8 mouse cellular contexts compared by ENCODE assay signal in genomic region chr12:84217111-84217507, GRCm38 (mm10). TPM values are rescaled to one million over a fixed set of nuclear protein-coding genes. Genes with fewer than 3 reads are reported as not detected.
DNase-seq lines count a peak whose midpoint lies in the region; ATAC-seq and TF ChIP-seq lines count a peak whose summit lies in the region.

No protein-coding gene starts in this region.

- TF ChIP-seq CTCF in liver, adult 2 months (IDR thresholded peaks at IDR 0.05; ENCODE audit: low read depth, low read length) = no peak
- TF ChIP-seq CTCF in olfactory bulb, adult 2 months (IDR thresholded peaks at IDR 0.05; ENCODE audit: insufficient read depth, low read depth, low read length) = no peak

- no peak for ATAC-seq in forebrain, embryonic 14.5 days
- no peak for ATAC-seq in liver, embryonic 12.5 days

- H3K27ac ChIP-seq in liver, adult 2 months (replicated peaks; ENCODE audit: insufficient read depth, low read depth, low read length) = peak overlapping the region; percentile 89
- H3K27ac ChIP-seq in forebrain, embryonic 14.5 days (ENCODE audit: low read depth, low read length) = no peak overlapping the region; the same call in 1 of the 2 replicates
- H3K27ac ChIP-seq in liver, embryonic 12.5 days = peak overlapping the region; percentile 89
- H3K27ac ChIP-seq in olfactory bulb, adult 2 months (ENCODE audit: insufficient read depth, low read depth, low read length) = 0 out of 2 replicates have a peak overlapping the region, but pooled peaks have one; percentile 34

- TF ChIP-seq POLR2A in liver, adult 2 months (IDR thresholded peaks at IDR 0.05; ENCODE audit: extremely low read depth, insufficient read depth, low read length) = no peak
- no peak for TF ChIP-seq POLR2A in olfactory bulb, adult 2 months (IDR thresholded peaks at IDR 0.05; ENCODE audit: insufficient read depth, low read depth, low read length)

- H3K36me3 ChIP-seq in liver, adult 2 months (ENCODE audit: control insufficient read depth, insufficient read depth, low read length) = no peaks in the 10 kb centered on the region
- H3K36me3 ChIP-seq in forebrain, embryonic 14.5 days (ENCODE audit: control insufficient read depth, insufficient read depth, low read length) = no peaks in the 10 kb centered on the region
- H3K36me3 ChIP-seq in liver, embryonic 12.5 days = peaks cover 26% of the 10 kb centered on the region

- peaks cover 20% of the 10 kb centered on the region for H3K4me1 ChIP-seq in liver, adult 2 months (ENCODE audit: control insufficient read depth, insufficient read depth, low read length)
- H3K4me1 ChIP-seq in forebrain, embryonic 14.5 days (ENCODE audit: control insufficient read depth, insufficient read depth, low read length) = peaks cover 23% of the 10 kb centered on the region
- H3K4me1 ChIP-seq in liver, embryonic 12.5 days = peaks cover 84% of the 10 kb centered on the region
- peaks cover 14% of the 10 kb centered on the region for H3K4me1 ChIP-seq in olfactory bulb, adult 2 months (ENCODE audit: control insufficient read depth, insufficient read depth, low read length)

- H3K9me3 ChIP-seq in forebrain, embryonic 14.5 days (replicated peaks; ENCODE audit: control insufficient read depth, low read length) = no peaks in the 10 kb centered on the region
- H3K9me3 ChIP-seq in liver, embryonic 12.5 days (replicated peaks) = no peaks in the 10 kb centered on the region

- peaks cover 43% of the 10 kb centered on the region; the same call in 1 of the 2 replicates for H3K79me2 ChIP-seq in liver, adult 2 months (ENCODE audit: control insufficient read depth, insufficient read depth, low read length)

- H3K9ac ChIP-seq in liver, adult 2 months (ENCODE audit: low read depth, low read length) = peak overlapping the region; percentile 91; the same call in 1 of the 2 replicates
- peak overlapping the region; percentile 77; the same call in 1 of the 2 replicates for H3K9ac ChIP-seq in forebrain, embryonic 14.5 days (ENCODE audit: low read length)
- peak overlapping the region; percentile 94 for H3K9ac ChIP-seq in liver, embryonic 12.5 days

- peak overlapping the region; percentile 97 for H3K4me2 ChIP-seq in forebrain, embryonic 14.5 days (ENCODE audit: low read length)
- peak overlapping the region; percentile 87 for H3K4me2 ChIP-seq in liver, embryonic 12.5 days

- H3K4me3 ChIP-seq in liver, adult 2 months (ENCODE audit: insufficient read depth, low read depth, low read length) = no peak overlapping the region
- peak overlapping the region; percentile 70; the same call in 1 of the 2 replicates for H3K4me3 ChIP-seq in forebrain, embryonic 14.5 days (ENCODE audit: low read depth, low read length)
- peak overlapping the region; percentile 88 for H3K4me3 ChIP-seq in liver, embryonic 12.5 days
- no peak overlapping the region for H3K4me3 ChIP-seq in olfactory bulb, adult 2 months (ENCODE audit: insufficient read depth, low read depth, low read length)

- 32% methylated on average over 4 of the region's 4 CpGs for WGBS in liver, adult 2 months
- 14% methylated on average over 4 of the region's 4 CpGs for WGBS in forebrain, embryonic 14.5 days
- 50% methylated on average over 4 of the region's 4 CpGs for WGBS in liver, embryonic 12.5 days (ENCODE audit: insufficient replicate concordance)
- 52% methylated on average over 4 of the region's 4 CpGs for WGBS in olfactory bulb, adult 2 months

- no peak for DNase-seq in liver, adult 2 months (ENCODE audit: extremely low read depth, low read depth, low spot score)
- DNase-seq in liver = no peak
- no peak for DNase-seq in forebrain, embryonic 14.5 days (ENCODE audit: low spot score)
- no peak for DNase-seq in embryo, embryonic 9.5 days (ENCODE audit: extremely low spot score)
- no peak for DNase-seq in natural killer cell, adult 2 months (ENCODE audit: low spot score in 2 of 2)
- no peak for DNase-seq in frontal cortex, adult 2 months (ENCODE audit: extremely low spot score in 1 of 2, low spot score in 1 of 2)

- no peaks in the 10 kb centered on the region for H3K27me3 ChIP-seq in liver, adult 2 months (ENCODE audit: control insufficient read depth, insufficient read depth, low read length)
- H3K27me3 ChIP-seq in forebrain, embryonic 14.5 days (replicated peaks; ENCODE audit: control insufficient read depth, insufficient read depth, low read length) = no peaks in the 10 kb centered on the region
- H3K27me3 ChIP-seq in liver, embryonic 12.5 days (replicated peaks) = no peaks in the 10 kb centered on the region

RNA-seq across cellular contexts. Expression of gene Elmsan1, which starts 1.6 kb away (rescaled TPM):
- 2.3 and 3.2 TPM in 2 replicates for total RNA-seq in liver, adult 2 months (2014; rRNA removed)
- polyA plus RNA-seq in liver, adult 2 months (2012; rRNA removed) = 3.4 and 3.8 TPM in 2 replicates
- polyA plus RNA-seq in forebrain, embryonic 14.5 days (2014; fragmentation: Nextera tagmentation; extraction: Ambion mirVana) = 3.2 and 3.4 TPM in 2 replicates
- 6.9 and 8.0 TPM in 2 replicates for polyA plus RNA-seq in liver, embryonic 12.5 days (2016; fragmentation: Nextera tagmentation; extraction: Ambion mirVana)
- polyA plus RNA-seq in olfactory bulb, adult 2 months (2012; ENCODE audit: insufficient read depth, insufficient read length, low replicate concordance, missing spikeins) = not detected in 2 replicates
- polyA plus RNA-seq in frontal cortex, adult 2 months (2012; rRNA removed) = 8.6 and 8.7 TPM in 2 replicates

Comparison
In these comparisons a context has a peak if more than half of its experiments do, and no peak if none do; other contexts are left out.
1. H3K4me3 ChIP-seq: peak in forebrain, embryonic 14.5 days (single experiment) and liver, embryonic 12.5 days (single experiment); none in liver, adult 2 months (single experiment) and olfactory bulb, adult 2 months (single experiment).
2. Peak in every context shown above with its lines, with median percentiles within 50 percentile points of each other: H3K9ac ChIP-seq.